Mouse (Mus musculus) WW6 (cell line): ENCODE measurements around the gene Lrrc61.
A peak's percentile ranks its signal among the peaks of the same experiment; 100 is the strongest.

Source experiments
- DNase-seq: peaks from one replicate; pipeline ENCODE4 v3.0.0-alpha.2; 2013; ENCODE audit warnings: low read depth, low spot score

The Lrrc61 gene

DNA sequence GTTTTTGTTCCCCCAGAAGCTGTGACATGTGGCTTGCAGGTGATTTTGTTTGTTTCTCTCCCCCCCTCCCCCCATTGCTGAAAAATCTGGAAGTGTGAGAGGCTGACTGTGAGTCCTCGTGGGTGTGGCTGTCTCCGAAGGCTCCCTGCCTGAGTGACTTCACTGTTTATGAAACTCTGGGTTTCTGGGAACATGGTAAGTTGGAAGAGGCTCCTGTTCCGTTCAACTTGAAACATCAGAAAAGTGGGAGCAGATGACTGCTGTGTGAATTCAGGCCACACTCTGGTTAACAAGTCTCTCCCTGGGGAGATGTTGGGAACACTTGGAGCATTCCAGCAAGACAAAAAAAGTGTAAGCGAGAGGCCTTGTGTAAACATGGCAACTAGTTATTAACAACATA lies 7.7 kb upstream of the Lrrc61 start:
- no peak for DNase-seq

GRCm38 (mm10) chr6:48548314-48548713 lies 6.3 kb upstream of the Lrrc61 start:
- no peak for DNase-seq

GRCm38 (mm10) chr6:48552918-48553317 lies 1.7 kb upstream of the Lrrc61 start:
- DNase-seq, result peak; percentile 81

- no peak for DNase-seq
Observed at GRCm38 (mm10) chr6:48553819-48554218, 777 bp upstream of the Lrrc61 start.

GRCm38 (mm10) chr6:48555104-48555890 lies 701 bp downstream of the Lrrc61 start:
- no peak for DNase-seq

- no peak for DNase-seq
Observed at GRCm38 (mm10) chr6:48555956-48556355, 1.4 kb downstream of the Lrrc61 start.

- DNase-seq, result no peak
Observed at GRCm38 (mm10) chr6:48565693-48566310, 11.2 kb downstream of the Lrrc61 start.

- no peak for DNase-seq
Observed at GRCm38 (mm10) chr6:48566312-48566711, 11.7 kb downstream of the Lrrc61 start.

DNA sequence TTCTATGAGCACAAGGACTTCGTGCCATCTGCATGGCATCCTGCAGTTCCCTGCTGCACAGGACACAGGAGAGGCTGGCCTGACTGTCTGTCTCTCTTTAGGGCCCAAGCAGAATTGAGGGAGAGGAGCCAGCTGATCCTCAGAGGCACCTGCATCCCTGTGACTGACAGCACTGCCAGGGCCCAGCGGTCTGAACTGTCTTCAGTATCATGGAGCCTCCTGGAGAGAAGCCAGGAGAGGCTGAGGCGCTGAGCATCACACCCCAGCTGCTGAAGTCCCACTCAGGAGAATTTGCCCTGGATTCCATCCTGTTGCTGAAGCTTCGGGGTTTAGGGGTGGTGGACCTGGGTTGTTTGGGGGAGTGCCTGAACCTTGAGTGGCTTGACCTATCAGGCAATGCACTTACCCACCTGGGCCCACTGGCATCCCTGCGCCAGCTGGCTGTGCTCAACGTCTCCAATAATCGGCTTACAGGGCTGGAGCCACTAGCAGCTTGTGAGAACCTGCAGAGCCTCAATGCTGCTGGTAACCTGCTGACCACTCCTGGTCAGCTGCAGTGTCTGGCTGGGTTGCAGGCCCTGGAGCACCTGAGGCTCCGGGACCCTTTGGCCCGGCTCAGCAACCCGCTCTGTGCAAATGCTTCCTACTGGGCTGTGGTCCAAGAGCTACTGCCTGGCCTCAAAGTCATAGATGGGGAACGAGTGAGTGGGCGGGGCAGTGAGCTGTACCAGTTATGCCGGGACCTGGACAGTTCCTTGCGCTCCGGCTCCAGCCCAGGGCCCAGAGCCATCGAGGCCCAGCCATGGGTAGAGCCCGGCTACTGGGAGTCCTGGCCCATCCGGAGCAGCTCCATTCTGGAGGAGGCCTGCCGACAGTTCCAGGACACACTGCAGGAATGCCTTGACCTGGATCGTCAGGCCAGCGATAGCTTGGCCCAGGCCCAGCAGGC lies 13.7 kb downstream of the Lrrc61 start:
- DNase-seq, result no peak

DNA sequence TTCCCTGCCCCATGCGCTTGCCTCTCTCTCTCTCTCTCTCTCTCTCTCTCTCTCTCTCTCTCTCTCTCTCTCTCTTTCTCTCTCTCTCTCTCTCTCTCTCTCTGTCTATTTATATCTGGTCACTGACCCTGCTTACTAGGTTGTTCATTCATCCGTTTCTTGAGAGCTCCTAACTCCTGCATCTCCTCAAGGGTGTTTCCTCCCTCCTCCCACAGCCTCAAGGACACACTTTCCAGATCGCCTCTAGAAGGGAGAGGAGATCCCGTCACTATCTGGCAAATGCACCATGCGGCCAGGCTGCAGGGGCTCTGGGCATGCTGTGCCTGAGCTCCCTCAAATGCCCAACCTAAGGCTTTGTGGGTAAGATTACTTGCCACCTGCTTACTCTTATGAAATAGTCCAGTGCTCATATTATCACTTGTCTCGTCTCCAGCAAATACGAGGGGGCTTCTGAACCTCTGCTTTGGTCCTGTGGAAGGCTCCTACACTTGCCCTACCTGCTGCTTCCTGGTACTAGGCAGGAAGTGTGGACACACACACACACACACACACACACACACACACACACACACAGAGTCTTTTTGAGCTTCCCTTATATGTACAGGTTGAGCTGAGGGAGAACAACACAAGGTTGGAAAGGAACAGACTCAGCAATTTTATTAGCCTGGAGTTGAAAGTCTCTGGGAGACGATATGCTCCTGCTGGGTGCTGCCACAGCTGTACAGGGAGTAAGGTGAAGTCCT lies 14.6 kb downstream of the Lrrc61 start:
- DNase-seq, result no peak

DNA sequence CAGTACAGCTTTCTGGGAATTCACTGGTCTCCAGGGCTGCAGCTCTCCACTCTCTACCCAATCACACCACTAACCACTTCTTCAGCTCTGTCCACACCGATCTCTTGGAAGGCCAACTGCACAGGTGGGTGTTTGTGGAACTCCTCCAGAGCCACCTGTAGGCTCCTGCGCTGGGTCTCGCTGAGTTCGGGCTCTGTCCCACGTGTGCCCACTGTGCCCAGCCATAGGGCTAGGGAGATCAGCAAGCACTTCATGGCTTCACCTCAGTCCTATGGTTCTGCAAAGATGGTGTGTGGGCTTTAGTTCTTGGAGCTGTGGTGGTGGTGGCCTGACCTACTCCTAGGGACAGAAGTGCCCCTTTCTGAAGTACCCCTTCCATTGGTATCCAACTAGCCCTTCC lies 17.4 kb downstream of the Lrrc61 start:
- no peak for DNase-seq

DNA sequence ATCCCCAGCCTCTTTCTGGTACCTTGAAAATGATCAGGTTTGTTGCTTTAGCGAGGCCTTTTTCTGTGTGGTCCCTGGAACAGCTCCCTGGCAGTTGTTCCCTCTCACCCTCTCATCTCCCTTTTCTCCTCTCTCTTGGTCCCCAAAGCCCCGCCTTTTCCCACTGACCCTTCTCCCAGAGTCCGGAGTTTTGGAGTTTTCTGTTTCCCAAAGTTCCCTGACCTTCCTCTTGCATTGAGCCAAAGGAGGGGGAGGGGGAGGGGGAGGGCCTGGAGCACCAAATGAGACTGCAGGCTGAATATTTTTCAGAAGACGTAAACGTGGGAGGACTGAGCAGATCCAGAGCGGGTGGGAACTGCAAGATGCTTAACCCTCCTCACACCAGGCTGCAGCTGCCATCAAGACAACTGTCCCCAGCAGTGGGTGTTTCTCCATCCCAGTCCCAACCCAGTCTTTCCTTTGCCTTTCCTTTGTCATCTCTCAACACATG lies 18.0 kb downstream of the Lrrc61 start, which contains the start of gene Rarres2:
Gene Rarres2 (minus strand): TSS at position 218 of the 490 bp plus-strand sequence.
- no peak for DNase-seq

GRCm38 (mm10) chr6:48573280-48573679 lies 18.7 kb downstream of the Lrrc61 start:
- DNase-seq, result no peak

DNA sequence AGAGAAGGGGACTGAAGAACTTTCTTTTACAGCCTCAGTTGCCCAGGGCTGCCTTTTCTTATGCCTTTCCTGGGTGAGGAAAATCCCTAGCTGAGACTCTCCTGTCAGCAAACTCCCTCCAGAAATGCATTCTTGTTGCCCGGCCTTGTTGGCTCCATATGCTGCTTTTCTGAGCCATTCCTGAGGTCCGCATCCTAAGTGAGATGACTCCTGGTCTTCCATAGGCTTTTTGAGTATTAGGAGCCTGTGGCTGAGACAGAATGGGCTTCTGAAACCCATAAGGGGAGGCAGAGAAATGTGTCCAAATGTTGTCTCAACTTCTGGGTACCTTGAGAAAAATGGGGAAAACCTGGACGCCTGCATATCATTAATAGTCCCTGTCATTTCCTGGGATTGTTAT lies 19.4 kb downstream of the Lrrc61 start:
- no peak for DNase-seq

DNA sequence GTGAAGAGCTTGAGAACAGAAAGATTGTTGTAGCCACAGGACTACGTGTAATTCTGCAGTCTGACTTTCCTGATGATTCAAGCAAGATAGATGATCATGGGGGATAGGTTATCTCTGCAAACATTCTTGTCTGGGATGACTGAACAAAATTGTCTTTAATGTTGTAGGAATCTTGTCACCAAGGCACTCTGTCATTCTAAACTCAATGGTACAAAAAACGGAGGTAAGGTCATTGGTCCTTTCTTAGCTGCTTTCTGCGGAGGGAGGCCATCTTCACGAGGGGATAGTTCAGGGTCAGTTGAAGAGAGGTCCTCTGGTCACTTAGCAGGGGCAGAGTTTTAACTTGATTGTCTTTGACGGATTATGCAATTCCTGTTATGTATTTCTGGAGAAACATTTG lies 24.1 kb downstream of the Lrrc61 start:
- DNase-seq, result no peak

DNA sequence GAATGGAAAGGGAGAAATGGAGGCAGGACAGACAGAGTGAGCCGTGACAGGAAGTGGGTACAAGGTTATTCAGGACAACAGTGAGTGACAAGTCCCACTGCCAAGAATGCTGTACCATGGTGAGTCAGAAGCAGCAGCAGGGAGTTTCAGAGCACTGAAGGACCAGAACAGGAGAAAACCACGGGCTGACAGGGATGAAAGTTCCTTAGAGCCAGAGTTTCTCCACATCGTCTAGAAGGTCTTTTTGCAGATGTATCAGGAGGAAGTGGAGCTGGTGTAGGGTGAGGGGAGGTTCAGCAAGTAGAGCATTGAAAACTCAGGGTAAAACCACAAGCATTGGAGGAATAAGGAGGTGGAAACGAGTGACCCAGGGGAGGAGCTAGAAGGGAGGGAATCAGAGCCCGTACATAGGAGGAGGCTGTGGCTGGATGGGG lies 24.6 kb downstream of the Lrrc61 start:
- DNase-seq, result no peak

- no peak for DNase-seq
Observed at GRCm38 (mm10) chr6:48581257-48581656, 26.7 kb downstream of the Lrrc61 start.

DNA sequence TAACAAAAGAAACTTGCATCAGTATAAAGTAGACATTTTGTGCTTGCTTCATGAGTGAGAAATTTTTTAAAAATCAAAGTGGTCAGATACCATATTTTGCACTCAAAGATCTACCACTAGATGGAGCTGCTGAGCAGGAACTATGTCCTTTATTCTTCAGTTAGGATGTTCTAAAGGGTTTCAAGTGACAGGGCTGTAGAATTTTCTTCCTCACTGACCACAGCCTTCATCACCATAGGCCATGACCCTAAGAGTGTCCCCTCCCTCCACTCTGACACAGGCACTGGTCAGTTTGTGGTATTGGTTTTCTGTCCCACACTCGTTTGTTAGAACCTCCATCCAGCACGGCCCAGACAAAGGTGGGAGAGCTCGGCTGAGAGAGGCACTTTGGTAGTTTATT lies 27.4 kb downstream of the Lrrc61 start:
- no peak for DNase-seq

GRCm38 (mm10) chr6:48589194-48589750 lies 34.7 kb downstream of the Lrrc61 start, which contains the start of gene Gm45021:
Gene Gm45021 (plus strand): TSS chr6:48589610.
- no peak for DNase-seq

DNA sequence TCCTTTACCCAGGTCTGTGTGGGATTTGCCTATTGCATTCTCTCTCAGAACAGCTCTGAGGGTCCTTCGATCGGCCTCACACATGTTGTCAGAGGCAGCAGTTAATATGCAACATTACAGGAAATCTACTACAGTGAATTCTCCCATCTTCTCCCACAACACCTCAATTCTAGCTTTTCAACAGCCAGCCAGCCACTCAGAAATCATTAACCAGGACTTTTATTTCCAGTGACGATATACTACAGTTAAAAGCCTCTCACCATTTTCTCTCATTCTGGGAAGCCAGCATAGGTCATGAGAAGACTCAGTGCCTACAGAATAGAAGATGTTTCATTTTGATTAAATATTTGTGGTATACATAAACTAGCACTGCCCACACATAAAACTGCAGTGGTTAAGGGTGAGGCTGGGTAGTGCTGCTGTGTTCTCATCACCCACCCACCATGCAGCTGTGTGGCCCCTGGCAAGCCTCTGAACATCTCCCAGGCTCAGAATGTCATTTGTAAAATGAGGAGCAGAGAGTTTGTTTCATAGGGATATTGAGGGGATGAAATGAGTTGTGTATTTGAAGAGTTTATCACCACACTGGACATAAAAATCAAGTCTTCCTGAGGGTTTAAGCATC lies 36.7 kb downstream of the Lrrc61 start:
- DNase-seq, result no peak
